Mouse (Mus musculus): Measurements from ENCODE around the gene Tmem74b.

Gene Tmem74b

DNA sequence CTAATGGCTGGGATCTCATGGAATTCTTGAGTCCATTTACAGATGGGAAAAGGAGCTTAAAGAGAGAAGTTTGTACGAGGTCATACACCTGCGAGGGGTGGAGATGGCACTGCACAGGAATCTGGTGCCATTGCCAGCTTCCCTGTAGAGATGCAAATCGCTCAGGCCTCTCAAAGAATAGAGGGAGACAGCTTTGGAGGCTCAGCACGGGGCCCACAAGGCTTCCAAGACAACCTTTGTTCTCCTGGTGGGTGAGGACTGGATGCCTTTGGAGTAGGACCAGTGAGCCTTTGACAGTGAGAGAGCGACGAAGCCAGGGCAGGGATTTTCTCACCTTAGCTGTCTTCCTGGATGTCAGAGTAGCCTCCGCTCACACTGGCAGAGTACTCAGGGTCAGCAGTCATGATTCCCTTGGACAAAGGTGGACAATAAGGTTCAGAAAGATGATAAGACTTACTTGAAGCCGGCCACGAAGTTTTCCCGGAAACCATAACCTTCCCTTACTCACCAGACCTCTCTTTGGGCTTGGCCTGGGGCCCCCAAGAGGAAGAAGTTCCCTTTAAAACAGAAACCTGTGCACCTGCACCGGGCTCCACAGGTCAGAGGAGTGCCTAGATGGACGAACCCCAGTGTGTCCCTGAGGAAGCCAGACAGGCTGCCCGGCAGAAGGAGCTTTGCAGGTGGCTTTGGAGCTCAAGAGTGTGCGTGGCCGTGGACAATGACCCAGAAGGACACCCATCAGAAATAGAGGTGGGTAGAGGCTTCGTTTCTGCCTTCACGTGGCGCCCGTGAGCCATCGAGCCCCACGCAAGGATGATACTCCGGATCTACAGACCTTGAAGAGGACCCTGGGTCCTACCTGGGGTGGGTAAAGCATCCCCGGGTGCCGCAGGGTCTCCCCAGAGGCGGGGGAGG, at the start of gene Tmem74b:
Tmem74b (plus strand) TSS at position 778 of the 915 bp plus-strand sequence.
- DNase-seq (ENCODE audit: low read depth, low spot score): peak; percentile 35

DNA sequence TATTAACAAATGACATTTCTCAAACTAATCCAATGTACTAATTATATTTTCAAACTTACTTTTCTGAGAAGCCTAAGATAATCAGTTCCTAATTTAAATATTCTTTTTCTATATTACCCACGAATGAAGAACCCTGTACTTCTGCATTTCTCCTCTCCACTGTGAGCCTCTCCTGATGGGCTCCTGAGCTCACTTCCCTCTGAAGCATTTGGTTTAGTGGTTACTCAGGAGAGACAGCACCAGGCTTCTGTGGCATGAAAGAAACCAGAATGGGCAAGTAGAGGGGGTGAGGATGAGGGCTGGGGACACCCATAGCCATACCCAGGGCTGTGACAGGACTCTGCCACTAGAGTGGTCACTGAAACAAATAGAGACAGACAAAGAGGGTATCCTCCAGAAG, 49.8 kb upstream of the Tmem74b start:
- no peak for DNase-seq (ENCODE audit: low read depth, low spot score)

DNA sequence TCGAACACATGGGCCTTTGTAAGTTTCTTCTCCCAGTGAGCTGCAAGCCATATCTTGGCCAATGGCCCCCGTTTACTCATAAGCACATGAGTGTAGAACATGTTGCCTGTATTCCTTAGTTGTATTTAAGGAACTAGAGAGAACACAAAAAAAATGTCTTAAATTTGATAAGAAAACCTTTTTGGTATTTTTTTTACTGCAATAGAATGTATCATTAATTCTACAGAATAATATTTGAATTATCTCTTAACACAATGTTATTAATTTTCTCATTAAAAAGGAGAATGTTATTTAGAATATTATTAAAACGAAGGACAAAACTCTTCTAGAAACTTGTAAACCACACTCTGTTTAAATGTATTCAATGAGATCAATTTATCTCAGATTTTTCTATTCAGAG, 33.4 kb upstream of the Tmem74b start, which contains the start of gene Rad21l:
Rad21l (minus strand) TSS at position 101 of the 400 bp plus-strand sequence.
- DNase-seq (ENCODE audit: low read depth, low spot score): no peak

- peak; percentile 6 for DNase-seq (ENCODE audit: low read depth, low spot score)
These were observed 31.5 kb upstream of the Tmem74b start for GRCm38 (mm10) chr2:151670026-151670967.

DNA sequence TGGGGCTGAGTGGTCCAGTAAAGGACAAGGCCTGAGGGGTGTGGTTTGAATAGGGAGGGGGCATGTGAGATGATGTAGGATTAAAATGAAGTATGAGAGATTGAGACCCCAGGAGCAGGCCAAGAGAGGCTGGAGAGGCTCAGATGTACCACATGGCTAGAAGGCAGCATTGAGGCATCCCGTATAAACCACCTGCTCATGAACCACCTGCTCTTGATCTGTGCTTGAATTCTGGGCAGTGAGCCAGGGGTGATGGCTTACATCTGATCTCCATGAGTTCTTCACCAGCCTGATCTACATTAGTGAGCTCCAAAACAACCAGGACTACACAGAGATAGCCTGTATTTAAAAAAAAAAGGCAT, 30.9 kb upstream of the Tmem74b start:
- DNase-seq (ENCODE audit: low read depth, low spot score): peak; percentile 34

DNA sequence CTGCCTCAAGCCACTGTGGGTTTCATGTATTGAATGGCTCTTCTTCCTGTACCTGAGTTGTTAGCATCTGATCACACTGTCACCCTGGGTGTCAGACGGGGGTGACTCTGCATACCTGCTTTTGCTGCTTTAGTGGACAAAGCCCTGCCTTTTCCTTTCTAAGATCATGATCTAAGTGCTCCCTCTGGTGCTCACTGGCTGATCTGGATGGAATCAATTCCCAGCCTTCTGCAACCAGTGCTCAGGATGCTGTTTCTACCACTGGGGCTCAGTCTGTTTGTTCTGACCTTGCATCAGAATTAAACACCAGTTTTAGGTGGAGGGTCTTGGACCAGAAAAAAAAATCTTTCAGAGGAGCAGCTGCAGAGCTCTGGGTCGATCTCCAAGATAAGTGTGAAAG, 25.6 kb upstream of the Tmem74b start:
- peak; percentile 71 for DNase-seq (ENCODE audit: low read depth, low spot score)

DNA sequence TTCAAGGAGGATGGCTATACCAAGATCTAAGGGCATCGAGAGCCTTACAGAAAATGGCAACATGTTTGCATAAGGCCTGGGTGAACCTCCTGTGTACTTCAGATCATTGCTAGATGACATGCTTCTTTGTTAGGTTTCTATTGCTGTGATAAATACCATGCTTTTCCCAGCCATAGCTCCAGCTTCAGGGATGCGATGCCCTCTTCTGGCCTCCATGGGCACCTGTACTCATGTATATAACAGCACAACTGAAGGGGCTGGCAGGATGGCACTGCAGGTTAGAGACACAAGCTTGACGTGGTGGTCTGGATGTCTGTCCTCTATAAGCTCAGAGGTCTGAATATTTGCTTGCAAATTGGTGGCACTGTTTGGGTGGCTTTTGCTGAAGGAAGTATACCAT, 19.5 kb upstream of the Tmem74b start:
- peak; percentile 79 for DNase-seq (ENCODE audit: low read depth, low spot score)

DNA sequence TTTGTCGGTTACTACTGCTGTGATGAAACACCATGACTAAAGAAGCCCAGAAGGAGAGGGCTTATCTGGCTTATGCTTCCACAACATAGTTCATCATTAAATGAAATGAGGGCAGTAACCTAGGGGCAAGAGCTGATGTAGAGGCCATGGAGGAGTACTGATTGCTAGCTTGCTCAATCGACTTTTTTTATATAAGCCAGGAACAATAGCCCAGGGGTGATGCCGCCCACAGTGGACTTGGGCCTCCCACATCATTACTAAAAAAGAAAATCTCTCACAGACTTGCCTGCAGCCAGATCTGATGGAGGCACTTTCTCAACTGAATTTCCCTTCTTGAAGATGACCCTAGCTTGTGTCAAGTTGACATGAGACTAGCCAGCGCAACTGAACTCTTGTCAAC, 18.8 kb upstream of the Tmem74b start:
- no peak for DNase-seq (ENCODE audit: low read depth, low spot score)

DNA sequence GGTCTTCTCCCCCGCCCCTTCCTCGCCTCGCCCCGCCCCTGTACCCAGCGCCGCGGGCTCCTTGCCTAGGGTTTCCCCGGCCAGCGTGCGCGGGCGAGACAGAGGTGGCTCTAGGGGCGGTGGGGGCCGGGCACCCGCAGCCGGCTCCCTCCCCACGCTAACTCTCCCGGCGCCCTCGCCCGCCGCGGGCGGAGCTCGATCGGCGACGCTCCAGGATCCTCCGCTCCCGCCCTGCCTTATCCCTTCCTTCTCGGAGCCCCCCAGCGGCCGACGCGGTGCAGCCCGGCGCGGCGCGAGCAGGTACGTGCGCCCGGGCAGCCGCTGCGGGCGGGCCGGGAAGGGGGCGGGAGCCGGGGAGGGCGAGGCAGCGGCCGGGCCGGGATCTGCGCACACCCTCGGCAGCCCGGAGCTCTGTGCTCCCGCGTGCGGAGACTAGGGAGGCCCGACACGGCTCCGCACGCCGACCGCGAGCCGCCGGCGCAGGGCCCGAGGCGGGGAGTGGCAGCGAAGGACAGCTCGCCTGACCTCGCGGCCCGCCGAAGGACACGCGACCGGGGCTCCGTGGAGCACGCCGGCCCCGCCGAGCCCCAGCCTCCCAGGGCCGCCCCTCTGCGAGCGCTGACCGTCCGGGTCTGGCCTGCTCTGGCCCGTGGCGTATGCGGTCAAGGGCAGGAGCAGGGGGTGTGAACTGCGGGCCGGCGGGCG, 490 bp downstream of the Tmem74b start:
- peak; percentile 71 for DNase-seq (ENCODE audit: low read depth, low spot score)

- peak; percentile 39 for DNase-seq (ENCODE audit: low read depth, low spot score)
These were observed 1.0 kb downstream of the Tmem74b start for GRCm38 (mm10) chr2:151702851-151703190.

DNA sequence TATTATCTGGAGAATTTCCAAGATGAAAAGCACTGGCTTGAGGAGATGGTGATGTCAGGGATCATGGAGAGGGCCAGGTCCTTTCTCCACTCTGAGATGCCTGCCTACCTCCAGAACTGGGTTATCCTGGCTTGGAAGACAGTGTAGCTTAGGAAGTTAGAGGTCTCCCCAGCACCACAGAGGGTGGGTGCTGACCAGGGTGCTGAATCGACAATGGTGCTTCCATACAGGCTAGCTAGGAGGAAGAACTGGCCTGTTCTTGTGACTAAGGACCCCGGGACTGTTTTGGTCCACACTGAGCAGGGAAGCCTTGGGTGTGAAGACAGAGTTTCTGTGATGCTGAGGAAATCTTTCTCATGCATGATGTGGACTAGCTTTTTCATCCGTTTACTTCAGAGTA, 10.8 kb downstream of the Tmem74b start:
- no peak for DNase-seq (ENCODE audit: low read depth, low spot score)

DNA sequence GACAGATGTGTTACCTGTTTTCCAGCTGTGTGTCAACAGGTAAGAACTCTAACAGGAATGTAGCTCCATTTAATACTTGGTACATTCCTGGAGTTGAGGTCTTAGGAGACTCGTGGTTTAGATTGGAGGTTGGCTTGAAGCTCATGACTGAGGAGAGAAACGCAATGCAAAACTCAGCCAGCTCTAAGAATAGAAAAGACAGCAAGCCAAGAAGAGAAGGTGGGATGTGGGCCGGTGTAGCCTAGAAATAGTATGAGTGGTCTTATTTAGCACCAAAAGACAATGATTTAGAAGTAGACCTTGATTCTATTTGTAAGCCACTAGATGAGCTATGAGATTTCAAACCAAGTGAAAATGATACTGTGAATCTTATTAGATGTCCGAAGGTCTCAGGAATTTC, 13.7 kb downstream of the Tmem74b start:
- DNase-seq (ENCODE audit: low read depth, low spot score): peak; percentile 85

GRCm38 (mm10) chr2:151716318-151717055, 14.7 kb downstream of the Tmem74b start:
- DNase-seq (ENCODE audit: low read depth, low spot score): no peak

DNA sequence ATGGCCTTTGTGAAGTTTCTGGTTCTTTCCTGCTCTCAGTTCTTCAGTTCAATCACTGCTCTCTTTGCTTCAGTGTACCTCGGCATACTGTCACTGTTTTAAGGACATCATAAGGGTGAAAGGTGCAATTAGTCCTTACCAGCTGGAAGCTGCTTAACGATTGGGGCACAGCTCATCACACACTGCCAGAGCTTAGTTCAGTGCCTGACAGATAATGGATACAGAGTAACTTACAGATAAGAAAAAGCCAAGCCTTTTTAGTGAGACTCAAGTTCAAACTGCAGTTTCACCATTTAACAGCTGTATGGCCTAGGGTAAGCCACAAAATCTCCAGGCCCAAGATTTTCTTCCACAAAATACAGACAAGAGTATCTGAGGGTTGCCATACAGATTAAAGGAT, 22.3 kb downstream of the Tmem74b start:
- DNase-seq (ENCODE audit: low read depth, low spot score): no peak

DNA sequence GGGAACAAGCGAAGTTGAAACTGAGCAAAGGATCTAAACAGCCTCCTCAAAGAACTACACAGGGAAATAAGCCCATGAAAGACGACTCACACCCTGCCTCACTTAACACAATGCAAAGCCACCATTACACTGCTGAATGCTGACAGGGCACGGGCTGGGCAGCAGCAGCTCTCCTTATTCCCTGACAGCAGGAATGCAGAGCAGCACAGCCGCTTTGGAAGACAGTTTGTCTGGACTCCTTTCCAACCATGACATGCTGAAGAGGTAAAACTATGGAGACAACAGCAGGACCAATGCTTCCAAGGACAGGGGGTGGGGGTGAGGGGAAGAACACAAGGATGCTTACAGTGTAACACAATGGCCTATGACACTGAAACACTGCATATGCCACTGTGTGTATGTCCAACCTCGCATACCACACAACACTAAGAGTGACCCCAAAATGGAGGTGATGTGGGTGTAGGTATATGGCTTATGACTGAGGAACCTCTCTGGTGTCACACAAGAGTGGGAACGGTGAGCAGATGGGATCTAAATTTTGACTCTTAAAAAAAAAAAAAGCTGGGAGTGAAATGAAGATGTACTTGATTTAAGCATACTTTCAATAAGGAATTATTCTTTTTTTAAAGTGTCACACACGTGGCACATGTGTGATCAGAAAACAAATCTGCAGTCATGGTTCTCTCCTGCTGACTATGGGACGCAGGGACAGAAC, 31.5 kb downstream of the Tmem74b start:
- peak; percentile 52 for DNase-seq (ENCODE audit: low read depth, low spot score)

DNA sequence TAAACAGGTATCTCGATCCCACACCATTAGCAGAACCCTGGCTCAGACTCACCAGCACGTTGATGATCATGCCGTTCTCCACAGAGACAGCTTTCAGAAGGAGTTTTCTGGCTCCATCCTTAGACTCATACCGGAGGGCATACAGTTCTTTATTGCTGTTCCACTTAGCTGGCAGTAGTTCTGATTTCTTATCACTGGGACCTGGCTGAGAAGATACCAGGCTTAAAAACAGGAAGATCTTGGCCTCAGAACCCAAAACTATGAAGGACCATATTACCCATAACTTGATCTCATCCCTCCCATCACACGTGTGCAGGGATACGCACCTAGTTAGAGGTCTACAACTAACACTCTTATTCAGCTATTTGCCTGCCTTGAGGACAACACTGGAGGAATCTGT, 33.6 kb downstream of the Tmem74b start:
- DNase-seq (ENCODE audit: low read depth, low spot score): no peak

GRCm38 (mm10) chr2:151738460-151738859, 36.7 kb downstream of the Tmem74b start:
- no peak for DNase-seq (ENCODE audit: low read depth, low spot score)

DNA sequence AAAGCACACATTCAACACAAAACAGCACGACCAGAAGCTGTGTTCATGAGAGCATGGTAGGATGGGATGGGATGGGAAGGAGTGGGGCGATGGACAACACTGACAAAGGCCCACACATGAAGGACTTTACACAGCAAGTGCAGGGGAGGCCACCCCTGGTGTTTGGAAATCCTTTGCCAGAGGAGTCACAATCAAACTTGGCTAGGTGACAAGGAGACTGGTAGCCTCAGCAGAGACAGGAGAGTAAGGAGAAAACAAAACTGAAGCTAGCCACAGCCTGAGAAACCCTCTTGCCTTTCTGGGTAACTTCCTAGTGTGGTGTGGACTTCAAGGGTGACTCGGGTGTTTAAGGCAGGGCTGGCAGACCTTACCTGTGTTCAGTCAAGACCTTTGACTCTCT, 37.3 kb downstream of the Tmem74b start:
- DNase-seq (ENCODE audit: low read depth, low spot score): no peak

GRCm38 (mm10) chr2:151739505-151739904, 37.7 kb downstream of the Tmem74b start:
- DNase-seq (ENCODE audit: low read depth, low spot score): no peak

- DNase-seq (ENCODE audit: low read depth, low spot score): peak; percentile 98
These were observed 39.1 kb downstream of the Tmem74b start for GRCm38 (mm10) chr2:151740741-151741526.

All from brain, adult 2 months (tissue).